Mouse (Mus musculus): Measurements from ENCODE around the gene Trpm2. TPM values are rescaled to one million over a fixed set of nuclear protein-coding genes. Genes with fewer than 3 reads are reported as not detected.
A peak's percentile ranks its signal among the peaks of the same experiment; 100 is the strongest.

The Trpm2 gene
- polyA plus RNA-seq, 1 experiment from 2014 or later: 0.53 TPM

DNA sequence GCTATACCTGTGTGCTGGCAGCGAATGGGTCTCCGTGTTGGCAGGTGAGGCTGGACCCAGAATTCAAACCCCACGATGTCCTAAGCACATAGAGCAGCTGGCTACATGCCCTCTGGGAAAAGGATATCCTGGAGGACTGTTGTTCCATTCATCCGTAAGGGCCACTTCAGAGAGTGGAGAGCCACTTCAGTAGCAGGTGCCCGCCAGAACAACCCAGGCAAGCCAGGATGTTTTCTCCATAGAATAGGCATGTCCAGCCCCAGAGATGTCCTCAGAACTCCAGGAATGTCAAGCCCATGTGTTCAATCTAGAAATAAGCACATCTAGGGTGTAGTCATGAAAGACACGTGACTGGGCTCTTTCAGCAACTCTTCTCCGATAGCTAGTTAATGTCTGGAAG lies 100.7 kb downstream of the Trpm2 start:
- Histone ChIP-seq H3K9me3 (no peaks in the 10 kb centered on the region), H3K27me3 (no peaks in the 10 kb centered on the region; the same call in 1 of the 2 replicates), H3K27ac (no peak overlapping the region), H3K4me2 (no peak overlapping the region), H3K4me3 (replicated peaks) (no peak overlapping the region), H3K36me3 (no peaks in the 10 kb centered on the region), H3K9ac (replicated peaks) (no peak overlapping the region), H3K4me1 (replicated peaks) (no peaks in the 10 kb centered on the region)
- no peak for ATAC-seq (ENCODE audit: insufficient number of reproducible peaks, insufficient read depth, low FRiP score, low TSS enrichment, low read depth)
- 90% methylated on average over 7 of the region's 7 CpGs for WGBS

DNA sequence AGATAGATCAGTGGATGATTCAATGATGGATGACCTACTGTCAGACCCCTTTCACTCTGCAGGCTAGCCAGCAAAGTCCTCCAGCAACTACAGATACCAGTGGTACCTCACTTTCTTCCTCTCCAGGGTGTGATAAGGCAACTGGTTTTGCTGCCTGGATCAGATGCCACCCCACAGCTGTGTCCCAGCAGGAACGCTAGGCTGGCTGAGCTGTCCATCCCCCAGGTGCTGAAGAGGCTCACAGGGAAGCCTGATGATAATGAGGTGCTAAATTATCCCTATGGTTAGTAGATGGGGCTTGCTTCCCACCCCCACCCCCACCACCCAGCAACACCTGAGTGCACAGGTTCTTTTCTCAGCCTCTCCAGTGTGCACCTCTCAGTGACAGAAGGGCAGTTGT lies 102.8 kb downstream of the Trpm2 start:
- no peak overlapping the region for H3K9ac ChIP-seq (replicated peaks)
- no peaks in the 10 kb centered on the region for H3K4me1 ChIP-seq (replicated peaks)
- H3K27me3 ChIP-seq: no peaks in the 10 kb centered on the region; the same call in 1 of the 2 replicates
- no peaks in the 10 kb centered on the region for H3K9me3 ChIP-seq
- WGBS: 5% methylated on average over 1 of the region's 1 CpGs
- no peak overlapping the region for H3K27ac ChIP-seq
- H3K4me3 ChIP-seq (replicated peaks): no peak overlapping the region
- no peaks in the 10 kb centered on the region for H3K36me3 ChIP-seq
- no peak for ATAC-seq (ENCODE audit: insufficient number of reproducible peaks, insufficient read depth, low FRiP score, low TSS enrichment, low read depth)
- H3K4me2 ChIP-seq: no peak overlapping the region

DNA sequence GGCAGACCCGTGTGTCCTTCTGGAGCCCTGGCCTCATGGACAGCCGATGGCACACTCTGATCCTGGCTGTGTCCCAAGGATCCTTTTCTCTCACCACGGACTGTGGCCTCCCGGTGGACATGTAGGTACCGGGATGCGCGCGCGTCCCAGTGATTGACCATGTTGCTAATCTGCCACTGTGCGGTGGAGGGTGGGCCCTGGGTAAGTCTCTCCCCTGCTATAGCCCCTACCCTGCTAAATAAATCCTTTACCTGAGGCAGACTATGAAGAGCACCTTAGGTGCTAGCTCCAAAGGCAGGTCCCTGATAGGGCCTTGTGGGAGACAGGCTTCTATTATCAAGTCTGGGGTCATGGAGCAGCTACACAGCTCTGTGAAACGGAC lies 105.6 kb downstream of the Trpm2 start:
- Histone ChIP-seq H3K9me3 (no peaks in the 10 kb centered on the region), H3K27me3 (no peaks in the 10 kb centered on the region; the same call in 1 of the 2 replicates), H3K9ac (replicated peaks) (no peak overlapping the region), H3K27ac (no peak overlapping the region), H3K4me2 (peak overlapping the region; percentile 46), H3K36me3 (no peaks in the 10 kb centered on the region), H3K4me3 (replicated peaks) (peak overlapping the region; percentile 24), H3K4me1 (replicated peaks) (no peaks in the 10 kb centered on the region)
- 25% methylated on average over 11 of the region's 11 CpGs for WGBS
- ATAC-seq (ENCODE audit: insufficient number of reproducible peaks, insufficient read depth, low FRiP score, low TSS enrichment, low read depth): peak; percentile 5; the same call in 1 of the 2 replicates

DNA sequence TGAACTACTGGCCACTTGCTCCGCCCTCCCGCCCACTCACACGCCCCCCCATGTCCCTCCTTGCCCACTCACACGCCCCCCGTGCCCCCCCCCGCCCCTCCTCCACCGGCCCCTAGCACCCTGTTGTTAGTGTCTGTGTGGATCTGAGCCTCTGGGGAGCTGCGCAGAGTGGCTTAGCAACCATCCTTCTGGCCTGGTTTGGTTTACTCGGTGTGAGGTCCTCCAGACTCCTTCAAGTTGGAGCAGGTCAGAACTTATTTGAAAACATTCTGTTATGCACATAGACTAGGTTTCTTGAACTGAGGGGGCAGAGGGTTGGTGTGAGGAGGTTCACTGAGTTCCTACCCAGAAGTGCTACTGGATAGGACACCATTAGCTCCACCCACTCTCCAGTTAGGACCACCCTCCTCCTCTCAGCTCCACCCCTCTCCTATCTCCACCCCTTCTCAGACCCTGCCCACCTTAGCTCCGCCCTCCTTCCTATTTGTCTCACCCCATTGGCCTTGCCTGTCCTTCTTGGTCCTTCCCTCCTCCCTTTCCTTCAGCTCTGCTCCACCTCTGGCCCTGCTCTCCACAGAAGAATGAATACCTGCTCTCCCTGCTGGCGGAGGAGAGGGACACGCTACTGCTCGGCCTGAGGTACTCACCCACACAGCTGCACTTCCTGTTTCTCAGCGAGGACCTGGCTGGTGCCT lies 106.1 kb downstream of the Trpm2 start:
- Histone ChIP-seq H3K36me3 (no peaks in the 10 kb centered on the region), H3K4me2 (peak overlapping the region; percentile 46), H3K4me3 (replicated peaks) (peak overlapping the region; percentile 24), H3K9me3 (no peaks in the 10 kb centered on the region), H3K9ac (replicated peaks) (no peak overlapping the region), H3K4me1 (replicated peaks) (no peaks in the 10 kb centered on the region), H3K27ac (no peak overlapping the region), H3K27me3 (no peaks in the 10 kb centered on the region; the same call in 1 of the 2 replicates)
- peak; percentile 60; the same call in 1 of the 2 replicates for ATAC-seq (ENCODE audit: insufficient number of reproducible peaks, insufficient read depth, low FRiP score, low TSS enrichment, low read depth)
- 28% methylated on average over 14 of the region's 14 CpGs for whole genome bisulfite sequencing

DNA sequence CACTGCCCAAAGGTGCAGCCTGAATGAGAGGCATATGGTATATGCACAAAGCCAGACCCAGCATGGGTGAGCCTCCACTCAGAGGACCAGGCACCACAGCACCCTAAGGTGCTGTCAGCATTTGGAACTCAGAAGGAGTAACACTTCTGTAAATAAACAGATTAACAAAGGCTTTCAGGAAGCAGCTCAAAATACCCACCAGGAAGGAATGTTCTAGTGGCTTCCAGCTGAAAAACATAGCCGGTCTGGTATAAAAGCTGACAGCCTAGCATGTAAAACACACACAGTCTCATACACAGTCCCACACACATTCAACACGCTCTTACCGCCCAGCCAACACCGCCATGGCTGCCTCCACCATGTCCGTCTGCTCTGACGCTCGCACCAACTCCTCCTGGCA lies 108.7 kb downstream of the Trpm2 start, which contains the start of gene Gm3285:
Gene Gm3285, plus strand, starts transcription at position 301 of the 400 bp plus-strand sequence.
- H3K9ac ChIP-seq (replicated peaks): no peak within 1 kb of the TSS
- no peaks in the 10 kb centered on the region for H3K36me3 ChIP-seq
- no peak for ATAC-seq (ENCODE audit: insufficient number of reproducible peaks, insufficient read depth, low FRiP score, low TSS enrichment, low read depth)
- H3K27ac ChIP-seq: no peak within 1 kb of the TSS
- H3K27me3 ChIP-seq: no peaks in the 10 kb centered on the region; the same call in 1 of the 2 replicates
- WGBS: 48% methylated on average over 7 of the region's 7 CpGs
- H3K9me3 ChIP-seq: no peaks in the 10 kb centered on the region
- no peak within 1 kb of the TSS for H3K4me2 ChIP-seq
- no peaks in the 10 kb centered on the region for H3K4me1 ChIP-seq (replicated peaks)
- H3K4me3 ChIP-seq (replicated peaks): no peak within 1 kb of the TSS

Other genes with a start within 250 kb of the Trpm2 start
- gene Krtap12-1, start 250.0 kb downstream of the Trpm2 start, polyA plus RNA-seq (2016; fragmentation: Nextera tagmentation; extraction: Ambion mirVana): not detected in 2 replicates
- not detected in 2 replicates for gene Gm10100, start 244.1 kb downstream of the Trpm2 start, polyA plus RNA-seq (2016; fragmentation: Nextera tagmentation; extraction: Ambion mirVana)
- gene Gm18596, start 227.9 kb downstream of the Trpm2 start, polyA plus RNA-seq (2016; fragmentation: Nextera tagmentation; extraction: Ambion mirVana): not detected in 2 replicates
- gene Gm9736, start 219.2 kb downstream of the Trpm2 start, polyA plus RNA-seq (2016; fragmentation: Nextera tagmentation; extraction: Ambion mirVana): not detected in 2 replicates
- gene Gm3233, start 210.9 kb downstream of the Trpm2 start, polyA plus RNA-seq (2016; fragmentation: Nextera tagmentation; extraction: Ambion mirVana): not detected in 2 replicates
- gene Gm3238, start 199.2 kb downstream of the Trpm2 start, polyA plus RNA-seq (2016; fragmentation: Nextera tagmentation; extraction: Ambion mirVana): not detected in 2 replicates
- gene Gm7138, start 193.6 kb downstream of the Trpm2 start, polyA plus RNA-seq (2016; fragmentation: Nextera tagmentation; extraction: Ambion mirVana): not detected in 2 replicates
- not detected in 2 replicates for gene Gm3250, start 188.0 kb downstream of the Trpm2 start, polyA plus RNA-seq (2016; fragmentation: Nextera tagmentation; extraction: Ambion mirVana)
- gene Gm7137, start 182.4 kb downstream of the Trpm2 start, polyA plus RNA-seq (2016; fragmentation: Nextera tagmentation; extraction: Ambion mirVana): not detected in 2 replicates
- not detected in 2 replicates for gene Gm9639, start 175.5 kb downstream of the Trpm2 start, polyA plus RNA-seq (2016; fragmentation: Nextera tagmentation; extraction: Ambion mirVana)
- not detected in 2 replicates for gene Gm19668, start 171.4 kb downstream of the Trpm2 start, polyA plus RNA-seq (2016; fragmentation: Nextera tagmentation; extraction: Ambion mirVana)
- not detected in 2 replicates for gene Gm9507, start 158.7 kb downstream of the Trpm2 start, polyA plus RNA-seq (2016; fragmentation: Nextera tagmentation; extraction: Ambion mirVana)
- not detected in 2 replicates for gene Gm2696, start 155.9 kb downstream of the Trpm2 start, polyA plus RNA-seq (2016; fragmentation: Nextera tagmentation; extraction: Ambion mirVana)
- gene Krtap10-4, start 143.5 kb downstream of the Trpm2 start, polyA plus RNA-seq (2016; fragmentation: Nextera tagmentation; extraction: Ambion mirVana): not detected in 2 replicates
- gene Krtap10-10, start 134.6 kb downstream of the Trpm2 start, polyA plus RNA-seq (2016; fragmentation: Nextera tagmentation; extraction: Ambion mirVana): not detected in 2 replicates
- not detected in 2 replicates for gene Gm36176, start 123.8 kb downstream of the Trpm2 start, polyA plus RNA-seq (2016; fragmentation: Nextera tagmentation; extraction: Ambion mirVana)
- gene Gm10318, start 117.7 kb downstream of the Trpm2 start, polyA plus RNA-seq (2016; fragmentation: Nextera tagmentation; extraction: Ambion mirVana): not detected in 2 replicates
- not detected in 2 replicates for gene Gm3285, start 108.6 kb downstream of the Trpm2 start, polyA plus RNA-seq (2016; fragmentation: Nextera tagmentation; extraction: Ambion mirVana)
- gene Lrrc3, start 68.0 kb downstream of the Trpm2 start, polyA plus RNA-seq (2016; fragmentation: Nextera tagmentation; extraction: Ambion mirVana): 3.1 and 3.4 TPM in 2 replicates
- gene 1810043G02Rik, start 8.0 kb upstream of the Trpm2 start, polyA plus RNA-seq (2016; fragmentation: Nextera tagmentation; extraction: Ambion mirVana): 28.2 and 29.2 TPM in 2 replicates
- 172 and 174 TPM in 2 replicates for gene Pfkl, start 39.5 kb upstream of the Trpm2 start, polyA plus RNA-seq (2016; fragmentation: Nextera tagmentation; extraction: Ambion mirVana)
- gene Dnmt3l, start 71.4 kb upstream of the Trpm2 start, polyA plus RNA-seq (2016; fragmentation: Nextera tagmentation; extraction: Ambion mirVana): not detected in 2 replicates
- 0.53 and 0.90 TPM in 2 replicates for gene Aire, start 73.0 kb upstream of the Trpm2 start, polyA plus RNA-seq (2016; fragmentation: Nextera tagmentation; extraction: Ambion mirVana)
- 3.0 and 3.1 TPM in 2 replicates for gene Icosl, start 98.7 kb upstream of the Trpm2 start, polyA plus RNA-seq (2016; fragmentation: Nextera tagmentation; extraction: Ambion mirVana)
- 30.9 and 34.0 TPM in 2 replicates for gene D10Jhu81e, start 199.2 kb upstream of the Trpm2 start, polyA plus RNA-seq (2016; fragmentation: Nextera tagmentation; extraction: Ambion mirVana)
- gene Pwp2, start 214.6 kb upstream of the Trpm2 start, polyA plus RNA-seq (2016; fragmentation: Nextera tagmentation; extraction: Ambion mirVana): 27.1 and 28.6 TPM in 2 replicates

Data from limb, embryonic 12.5 days (tissue).